Mouse (Mus musculus): Measurements from ENCODE around the gene Laptm4a. TPM values are rescaled to one million over a fixed set of nuclear protein-coding genes. Genes with fewer than 3 reads are reported as not detected.
A peak's percentile ranks its signal among the peaks of the same experiment; 100 is the strongest.

Gene Laptm4a
- 128 and 129 TPM in 2 replicates for polyA plus RNA-seq (2014; fragmentation: Nextera tagmentation; extraction: Ambion mirVana)

DNA sequence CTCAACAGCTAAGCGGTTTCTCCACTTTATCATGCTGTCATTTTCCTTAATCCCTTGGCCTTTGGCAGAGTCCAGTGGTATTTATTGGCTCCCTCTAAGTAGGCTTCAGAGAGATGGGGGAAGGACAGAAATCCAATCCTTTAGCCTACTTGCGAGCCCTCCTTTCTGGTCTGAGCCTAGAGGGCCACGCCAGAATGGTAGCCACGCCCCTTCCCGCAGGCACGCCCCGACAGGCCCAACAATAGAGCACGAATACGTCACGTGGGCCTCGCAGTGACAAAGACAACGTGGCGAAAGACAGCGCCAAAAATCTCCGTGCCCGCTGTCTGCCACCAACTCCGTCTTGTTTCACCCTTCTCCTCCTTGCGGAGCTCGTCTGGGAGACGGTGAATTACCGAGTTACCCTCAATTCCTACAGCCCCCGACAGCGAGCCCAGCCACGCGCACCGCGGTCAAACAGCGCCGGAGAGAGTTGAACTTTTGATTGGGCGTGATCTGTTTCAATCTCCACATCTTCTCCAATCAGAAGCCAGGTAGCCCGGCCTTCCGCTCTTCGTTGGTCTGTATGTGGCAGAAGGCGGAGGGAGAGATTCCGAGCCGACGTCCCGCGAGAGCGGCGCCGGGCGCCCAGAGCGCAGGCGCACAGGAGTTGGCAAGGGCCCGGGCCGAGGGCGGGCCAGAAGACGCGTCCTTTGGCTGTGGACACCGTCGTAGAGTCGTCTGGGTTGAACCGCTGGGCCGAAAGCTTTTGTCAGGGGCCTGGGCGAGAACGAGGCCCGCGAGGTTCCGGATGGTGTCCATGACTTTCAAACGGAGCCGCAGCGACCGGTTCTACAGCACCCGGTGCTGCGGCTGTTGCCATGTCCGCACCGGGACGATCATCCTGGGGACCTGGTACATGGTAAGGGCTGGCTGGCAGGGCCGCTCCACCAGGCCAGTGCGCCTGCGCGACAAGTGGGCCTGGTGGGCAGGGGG is at the start of gene Laptm4a:
TSS of gene Laptm4a (plus strand) at position 271 of the 975 bp plus-strand sequence.
- Histone ChIP-seq H3K9ac (ENCODE audit: low read depth, low read length) (peak within 1 kb of the TSS; percentile 77), H3K4me1 (replicated peaks; ENCODE audit: control insufficient read depth, insufficient read depth, low read length) (peaks cover 14% of the 10 kb centered on the region), H3K36me3 (ENCODE audit: control insufficient read depth, insufficient read depth, low read length) (0 out of 2 replicates have a peak, but pooled peaks cover 4% of the 10 kb centered on the region), H3K27me3 (replicated peaks; ENCODE audit: control insufficient read depth, insufficient read depth, low read length) (no peaks in the 10 kb centered on the region), H3K4me3 (ENCODE audit: low read depth, low read length) (peak within 1 kb of the TSS; percentile 76), H3K9me3 (ENCODE audit: control insufficient read depth, low read length) (no peaks in the 10 kb centered on the region), H3K4me2 (peak within 1 kb of the TSS; percentile 72), H3K27ac (ENCODE audit: low read depth, low read length) (peak within 1 kb of the TSS; percentile 90)
- DNase-seq (ENCODE audit: low spot score) (peak; percentile 94), ATAC-seq (replicated peaks; ENCODE audit: low FRiP score) (peak; percentile 96)
- WGBS, result under 1% methylated on average over 73 of the region's 73 CpGs

DNA sequence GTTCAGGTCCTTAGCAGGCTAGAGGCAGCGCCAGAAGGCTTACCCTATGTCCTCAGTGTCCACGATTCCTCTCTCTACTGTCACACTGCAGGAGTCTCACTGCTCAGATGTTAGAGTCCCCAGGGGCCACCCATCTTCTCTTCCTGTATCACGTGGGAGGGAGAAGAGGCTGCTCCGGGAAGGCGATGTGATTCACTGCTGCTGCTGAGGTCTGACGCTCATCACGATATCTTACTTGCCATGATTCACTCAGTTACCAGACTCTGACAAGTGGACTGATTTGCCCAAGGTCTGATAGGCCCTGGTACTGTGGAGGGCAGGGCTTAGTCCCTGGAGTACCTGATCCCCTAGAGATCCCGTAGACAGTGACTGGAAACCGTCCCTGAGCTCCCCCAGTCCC is 45.9 kb upstream of the Laptm4a start:
- no peak overlapping the region for H3K27ac ChIP-seq (ENCODE audit: low read depth, low read length)
- H3K36me3 ChIP-seq (ENCODE audit: control insufficient read depth, insufficient read depth, low read length), result no peaks in the 10 kb centered on the region
- DNase-seq (ENCODE audit: low spot score) (no peak), ATAC-seq (replicated peaks; ENCODE audit: low FRiP score) (no peak)
- H3K27me3 ChIP-seq (replicated peaks; ENCODE audit: control insufficient read depth, insufficient read depth, low read length), result 0 out of 2 replicates have a peak, but pooled peaks cover 2% of the 10 kb centered on the region
- H3K4me1 ChIP-seq (replicated peaks; ENCODE audit: control insufficient read depth, insufficient read depth, low read length), result no peaks in the 10 kb centered on the region; the same call in 1 of the 2 replicates
- H3K4me3 ChIP-seq (ENCODE audit: low read depth, low read length), result no peak overlapping the region
- H3K9me3 ChIP-seq (ENCODE audit: control insufficient read depth, low read length), result no peaks in the 10 kb centered on the region
- H3K9ac ChIP-seq (ENCODE audit: low read depth, low read length), result no peak overlapping the region
- no peak overlapping the region for H3K4me2 ChIP-seq
- 74% methylated on average over 9 of the region's 9 CpGs for WGBS

DNA sequence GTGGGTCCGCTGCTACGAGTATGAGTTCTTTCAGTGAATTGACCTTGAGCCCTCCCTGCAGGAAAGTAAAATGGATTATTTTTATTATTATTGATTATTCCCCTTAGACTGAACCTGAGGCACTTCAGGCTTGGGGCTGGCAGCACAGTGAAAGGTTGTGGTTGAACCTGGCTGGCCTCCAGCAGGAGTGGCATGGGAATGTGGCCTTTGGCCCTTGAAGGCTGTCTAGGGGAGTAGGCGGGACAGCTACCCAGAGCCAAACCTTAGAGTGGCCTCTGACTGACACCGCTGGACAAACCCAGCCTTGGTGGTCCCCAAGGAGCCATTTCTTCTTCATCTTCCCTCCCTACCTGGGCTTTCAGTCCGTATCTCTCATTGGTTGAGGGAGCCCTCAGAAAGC is 44.6 kb upstream of the Laptm4a start:
- no peaks in the 10 kb centered on the region for H3K9me3 ChIP-seq (ENCODE audit: control insufficient read depth, low read length)
- no peaks in the 10 kb centered on the region; the same call in 1 of the 2 replicates for H3K4me1 ChIP-seq (replicated peaks; ENCODE audit: control insufficient read depth, insufficient read depth, low read length)
- whole genome bisulfite sequencing, result 76% methylated on average over 5 of the region's 5 CpGs
- H3K4me3 ChIP-seq (ENCODE audit: low read depth, low read length), result no peak overlapping the region
- no peak overlapping the region for H3K27ac ChIP-seq (ENCODE audit: low read depth, low read length)
- H3K9ac ChIP-seq (ENCODE audit: low read depth, low read length), result no peak overlapping the region
- ATAC-seq (replicated peaks; ENCODE audit: low FRiP score), result peak; percentile 45; the same call in 1 of the 2 replicates
- H3K36me3 ChIP-seq (ENCODE audit: control insufficient read depth, insufficient read depth, low read length), result no peaks in the 10 kb centered on the region
- no peak for DNase-seq (ENCODE audit: low spot score)
- H3K4me2 ChIP-seq, result no peak overlapping the region
- H3K27me3 ChIP-seq (replicated peaks; ENCODE audit: control insufficient read depth, insufficient read depth, low read length), result no peaks in the 10 kb centered on the region

DNA sequence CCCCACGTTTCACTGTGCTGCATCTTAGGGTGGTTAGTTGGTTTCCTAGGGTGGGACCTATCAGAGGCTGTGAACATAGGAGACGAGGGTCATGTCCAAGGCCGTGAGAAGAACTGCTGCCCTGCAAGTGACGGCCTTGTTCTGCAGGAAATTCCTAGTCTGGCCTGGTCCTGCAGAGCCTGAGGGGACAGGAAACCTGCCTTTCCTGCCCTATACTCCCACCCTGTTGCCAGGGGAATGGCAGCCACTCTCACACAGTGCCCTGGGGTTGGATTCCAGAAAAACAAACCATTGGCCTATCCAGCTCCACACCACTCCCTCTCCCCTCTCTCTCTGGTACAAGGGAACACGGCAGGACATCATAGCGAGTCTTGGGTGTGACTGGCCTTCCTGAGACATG is 44.1 kb upstream of the Laptm4a start:
- Histone ChIP-seq H3K4me2 (no peak overlapping the region), H3K36me3 (ENCODE audit: control insufficient read depth, insufficient read depth, low read length) (no peaks in the 10 kb centered on the region), H3K9ac (ENCODE audit: low read depth, low read length) (no peak overlapping the region), H3K27ac (ENCODE audit: low read depth, low read length) (no peak overlapping the region), H3K4me1 (replicated peaks; ENCODE audit: control insufficient read depth, insufficient read depth, low read length) (no peaks in the 10 kb centered on the region; the same call in 1 of the 2 replicates), H3K27me3 (replicated peaks; ENCODE audit: control insufficient read depth, insufficient read depth, low read length) (no peaks in the 10 kb centered on the region), H3K9me3 (ENCODE audit: control insufficient read depth, low read length) (no peaks in the 10 kb centered on the region), H3K4me3 (ENCODE audit: low read depth, low read length) (no peak overlapping the region)
- ATAC-seq (replicated peaks; ENCODE audit: low FRiP score), result no peak
- no peak for DNase-seq (ENCODE audit: low spot score)
- 58% methylated on average over 6 of the region's 6 CpGs for WGBS

DNA sequence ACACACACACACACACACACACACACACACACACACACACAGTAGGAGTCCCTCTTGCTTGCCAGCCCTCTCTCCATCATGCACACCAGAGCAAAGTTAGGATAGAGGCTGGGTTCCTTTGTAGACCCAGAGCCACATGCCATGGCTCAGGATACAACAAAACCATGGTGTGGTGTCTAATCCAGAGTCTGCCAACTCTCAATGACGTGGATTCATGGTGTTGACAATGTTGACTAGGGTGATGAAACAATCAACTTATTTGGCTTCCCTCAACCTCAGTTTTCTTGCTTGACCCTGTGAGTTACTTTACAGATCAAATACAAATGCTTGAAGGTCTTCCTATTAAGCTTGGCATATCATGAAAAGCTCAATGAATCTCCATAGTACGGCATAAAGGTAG is 42.7 kb upstream of the Laptm4a start:
- Histone ChIP-seq H3K4me2 (no peak overlapping the region), H3K9ac (ENCODE audit: low read depth, low read length) (no peak overlapping the region), H3K36me3 (ENCODE audit: control insufficient read depth, insufficient read depth, low read length) (no peaks in the 10 kb centered on the region), H3K9me3 (ENCODE audit: control insufficient read depth, low read length) (no peaks in the 10 kb centered on the region), H3K4me3 (ENCODE audit: low read depth, low read length) (no peak overlapping the region), H3K27ac (ENCODE audit: low read depth, low read length) (no peak overlapping the region), H3K4me1 (replicated peaks; ENCODE audit: control insufficient read depth, insufficient read depth, low read length) (no peaks in the 10 kb centered on the region; the same call in 1 of the 2 replicates), H3K27me3 (replicated peaks; ENCODE audit: control insufficient read depth, insufficient read depth, low read length) (no peaks in the 10 kb centered on the region)
- WGBS, result 81% methylated on average over 2 of the region's 2 CpGs
- DNase-seq (ENCODE audit: low spot score) (no peak), ATAC-seq (replicated peaks; ENCODE audit: low FRiP score) (no peak)

DNA sequence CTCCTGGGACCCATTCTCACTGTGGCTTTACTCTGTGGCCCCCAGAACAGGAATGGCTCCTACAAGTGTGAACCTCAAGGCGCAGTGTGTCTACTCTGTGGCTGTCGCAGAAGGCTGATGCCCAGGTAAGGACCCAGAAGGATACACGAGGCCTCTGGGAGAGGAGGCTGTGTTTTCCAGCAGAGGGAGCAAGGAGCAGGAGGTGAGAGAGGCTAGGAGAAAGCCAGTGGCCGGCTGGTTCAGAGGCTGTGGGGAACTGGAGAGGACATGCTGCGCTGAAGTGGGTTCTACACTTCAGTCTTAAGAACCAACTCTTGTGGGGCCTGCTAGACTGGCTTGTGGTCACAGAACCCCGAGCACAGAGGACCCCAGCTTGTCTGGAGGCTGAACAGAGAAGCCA is 42.1 kb upstream of the Laptm4a start:
- Histone ChIP-seq H3K4me1 (replicated peaks; ENCODE audit: control insufficient read depth, insufficient read depth, low read length) (no peaks in the 10 kb centered on the region; the same call in 1 of the 2 replicates), H3K9me3 (ENCODE audit: control insufficient read depth, low read length) (no peaks in the 10 kb centered on the region), H3K4me3 (ENCODE audit: low read depth, low read length) (no peak overlapping the region), H3K27ac (ENCODE audit: low read depth, low read length) (no peak overlapping the region), H3K36me3 (ENCODE audit: control insufficient read depth, insufficient read depth, low read length) (no peaks in the 10 kb centered on the region), H3K9ac (ENCODE audit: low read depth, low read length) (no peak overlapping the region), H3K27me3 (replicated peaks; ENCODE audit: control insufficient read depth, insufficient read depth, low read length) (0 out of 2 replicates have a peak, but pooled peaks cover 2% of the 10 kb centered on the region), H3K4me2 (no peak overlapping the region)
- DNase-seq (ENCODE audit: low spot score) (no peak), ATAC-seq (replicated peaks; ENCODE audit: low FRiP score) (no peak)
- WGBS, result 53% methylated on average over 6 of the region's 6 CpGs

DNA sequence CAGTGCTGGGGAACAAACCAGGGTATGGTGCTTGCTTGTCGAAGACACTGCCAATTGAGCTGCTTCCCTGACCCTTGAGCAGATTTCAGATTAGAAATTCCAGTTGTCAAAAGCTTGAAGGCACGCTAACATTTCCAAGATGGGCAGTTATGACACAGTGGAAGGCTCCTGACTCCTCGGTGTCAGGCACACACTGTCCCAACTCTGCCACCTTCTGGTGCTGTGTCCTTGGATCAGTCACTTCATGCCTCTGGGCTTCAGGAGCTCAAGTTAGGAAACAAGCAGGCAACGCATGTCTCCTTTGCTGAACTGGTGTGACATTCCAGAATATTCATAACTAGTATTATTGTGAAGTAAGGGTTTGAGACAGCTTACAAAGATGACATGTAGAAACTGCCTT is 39.7 kb upstream of the Laptm4a start:
- Histone ChIP-seq H3K27me3 (replicated peaks; ENCODE audit: control insufficient read depth, insufficient read depth, low read length) (0 out of 2 replicates have a peak, but pooled peaks cover 2% of the 10 kb centered on the region), H3K9me3 (ENCODE audit: control insufficient read depth, low read length) (no peaks in the 10 kb centered on the region), H3K4me2 (no peak overlapping the region), H3K4me3 (ENCODE audit: low read depth, low read length) (no peak overlapping the region), H3K27ac (ENCODE audit: low read depth, low read length) (no peak overlapping the region), H3K36me3 (ENCODE audit: control insufficient read depth, insufficient read depth, low read length) (no peaks in the 10 kb centered on the region), H3K9ac (ENCODE audit: low read depth, low read length) (no peak overlapping the region), H3K4me1 (replicated peaks; ENCODE audit: control insufficient read depth, insufficient read depth, low read length) (no peaks in the 10 kb centered on the region; the same call in 1 of the 2 replicates)
- DNase-seq (ENCODE audit: low spot score), result no peak
- no peak for ATAC-seq (replicated peaks; ENCODE audit: low FRiP score)
- WGBS, result 53% methylated on average over 4 of the region's 4 CpGs

DNA sequence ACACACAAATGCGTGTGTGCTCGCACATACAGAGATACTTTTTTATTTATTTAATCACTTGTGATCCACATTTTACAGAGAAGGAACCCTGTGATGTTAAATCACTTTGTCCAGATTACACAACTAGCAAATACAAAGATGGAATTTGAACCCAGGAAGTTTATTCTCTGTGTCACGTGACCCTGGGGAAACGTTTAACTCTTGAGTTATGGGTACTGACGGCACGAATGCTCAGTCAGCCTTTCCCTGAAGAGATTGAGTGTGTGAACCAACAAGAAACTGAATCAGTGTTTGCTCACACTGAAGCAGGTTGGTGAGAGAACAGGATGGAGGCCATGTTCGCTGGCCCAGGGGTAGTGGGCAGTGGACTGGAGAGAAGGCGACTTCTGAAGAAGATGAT is 39.1 kb upstream of the Laptm4a start:
- Histone ChIP-seq H3K27me3 (replicated peaks; ENCODE audit: control insufficient read depth, insufficient read depth, low read length) (0 out of 2 replicates have a peak, but pooled peaks cover 2% of the 10 kb centered on the region), H3K4me3 (ENCODE audit: low read depth, low read length) (no peak overlapping the region), H3K9me3 (ENCODE audit: control insufficient read depth, low read length) (no peaks in the 10 kb centered on the region), H3K9ac (ENCODE audit: low read depth, low read length) (no peak overlapping the region), H3K27ac (ENCODE audit: low read depth, low read length) (0 out of 2 replicates have a peak overlapping the region, but pooled peaks have one; percentile 41), H3K36me3 (ENCODE audit: control insufficient read depth, insufficient read depth, low read length) (no peaks in the 10 kb centered on the region), H3K4me2 (no peak overlapping the region), H3K4me1 (replicated peaks; ENCODE audit: control insufficient read depth, insufficient read depth, low read length) (no peaks in the 10 kb centered on the region; the same call in 1 of the 2 replicates)
- ATAC-seq (replicated peaks; ENCODE audit: low FRiP score) (no peak), DNase-seq (ENCODE audit: low spot score) (no peak)
- 72% methylated on average over 8 of the region's 8 CpGs for WGBS
